Mouse (Mus musculus) erythroblast, adult 5-6 weeks (primary cell): ENCODE results near the gene Gm49396. TPM values are rescaled to one million over a fixed set of nuclear protein-coding genes. Genes with fewer than 3 reads are reported as not detected.

Source experiments
- ATAC-seq: replicated peaks from 2 replicates; pipeline ENCODE4 v1.8.0; 2016; ENCODE audit warnings: moderate number of reproducible peaks, mild to moderate bottlenecking, moderate TSS enrichment, inconsistent platforms; ENCODE audit not compliant: poor library complexity, low FRiP score, severe bottlenecking
- total RNA-seq, 2 experiments: library from RNA; stranded (forward) in 1 of 2; stranded (reverse) in 1 of 2; fragments of 150-400 nt in 1 of 2; fragments of 200-764, 138-1000 nt in 1 of 2; gene quantifications; 2 replicates each; pipeline versions ENCODE4 v1.2.3 to v1.2.4; 2015 to 2017; ENCODE audit warnings: low replicate concordance in 2 of 2

Gene Gm49396
- total RNA-seq, 2 experiments from 2014 or later = 4.8 to 6.6 TPM

- ATAC-seq = peak; percentile 59
Measured at GRCm38 (mm10) chr7:30551445-30552101, 11.6 kb upstream of the Gm49396 start.

- peak; percentile 89 for ATAC-seq
Measured at GRCm38 (mm10) chr7:30552102-30553020, 10.8 kb upstream of the Gm49396 start, which contains the start of the genes Hspb6 and Proser3. TSS of gene Hspb6 (plus strand) at chr7:30552178. TSS of gene Proser3 (minus strand) at chr7:30552299.

- ATAC-seq = peak; percentile 19; the same call in 1 of the 2 replicates
Measured at GRCm38 (mm10) chr7:30553021-30553589, 10.0 kb upstream of the Gm49396 start.

GRCm38 (mm10) chr7:30553810-30554584 lies 9.1 kb upstream of the Gm49396 start:
- no peak for ATAC-seq

- ATAC-seq = no peak
Measured at GRCm38 (mm10) chr7:30556894-30557536, 6.1 kb upstream of the Gm49396 start.

- ATAC-seq = no peak
Measured at GRCm38 (mm10) chr7:30557901-30558514, 5.1 kb upstream of the Gm49396 start.

- peak; percentile 50 for ATAC-seq
Measured at GRCm38 (mm10) chr7:30558656-30559442, 4.3 kb upstream of the Gm49396 start.

GRCm38 (mm10) chr7:30559443-30559954 lies 3.6 kb upstream of the Gm49396 start, which contains the start of gene Lin37:
TSS of gene Lin37 (minus strand) at chr7:30559838.
- ATAC-seq = peak; percentile 71

- no peak for ATAC-seq
Measured at GRCm38 (mm10) chr7:30560296-30560695, 2.8 kb upstream of the Gm49396 start.

GRCm38 (mm10) chr7:30562526-30563116 lies 523 bp upstream of the Gm49396 start:
- peak; percentile 17 for ATAC-seq

- peak; percentile 16 for ATAC-seq
Measured at GRCm38 (mm10) chr7:30563906-30564280, 749 bp downstream of the Gm49396 start.

GRCm38 (mm10) chr7:30564970-30565571 lies 1.9 kb downstream of the Gm49396 start, which contains the start of gene Igflr1:
TSS of gene Igflr1 (plus strand) at chr7:30565427.
- ATAC-seq = no peak

- no peak for ATAC-seq
Measured at GRCm38 (mm10) chr7:30566033-30566432, 2.9 kb downstream of the Gm49396 start.

- no peak for ATAC-seq
Measured at GRCm38 (mm10) chr7:30567555-30567954, 4.4 kb downstream of the Gm49396 start.

GRCm38 (mm10) chr7:30572389-30572788 lies 9.2 kb downstream of the Gm49396 start:
- peak; percentile 48 for ATAC-seq

GRCm38 (mm10) chr7:30572969-30573368 lies 9.8 kb downstream of the Gm49396 start:
- peak; percentile 89 for ATAC-seq

- ATAC-seq = no peak
Measured at GRCm38 (mm10) chr7:30579950-30580349, 16.8 kb downstream of the Gm49396 start.
